Mouse (Mus musculus): ENCODE results near the gene Gm9639.

- TF ChIP-seq MYC (IDR thresholded peaks at IDR 0.05; ENCODE audit: low read depth, low read length) (no peak), MAX (IDR thresholded peaks at IDR 0.05; ENCODE audit: low read length) (no peak)
Observed at GRCm38 (mm10) chr10:77794976-77795375, at the start of gene Gm9639.
